Mouse (Mus musculus) natural killer cell, adult 2 months (primary cell): ENCODE measurements around the gene Mr1.

Source experiments
- DNase-seq, 2 experiments: peaks; one replicate each; pipeline ENCODE4 v3.0.0; 2022; ENCODE audit warnings: low spot score in 2 of 2

Gene Mr1

DNA sequence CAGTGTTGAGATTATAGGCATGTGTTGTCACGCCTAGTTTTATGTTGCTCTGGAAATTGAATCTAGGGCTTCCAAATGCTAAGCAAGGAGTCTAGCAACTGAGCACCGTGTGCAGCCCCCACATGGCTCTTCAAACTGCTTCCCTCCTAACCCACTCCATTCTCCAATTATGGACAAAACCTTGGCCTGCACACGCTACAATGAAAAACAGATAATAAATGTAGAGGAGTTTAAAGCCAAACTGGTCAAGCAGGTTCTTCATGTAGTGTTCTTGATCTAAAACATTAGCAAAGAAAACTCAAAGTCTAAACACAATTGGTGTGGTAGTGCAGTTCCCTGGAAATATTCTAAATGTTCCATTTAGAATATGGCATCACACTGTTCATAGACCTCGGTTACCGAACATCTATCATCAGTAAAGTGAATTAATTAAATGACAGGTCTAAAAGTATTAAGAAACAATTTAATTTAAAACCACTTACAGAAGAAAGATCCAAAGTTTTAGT lies 19.1 kb downstream of the Mr1 start:
- DNase-seq = no peak

DNA sequence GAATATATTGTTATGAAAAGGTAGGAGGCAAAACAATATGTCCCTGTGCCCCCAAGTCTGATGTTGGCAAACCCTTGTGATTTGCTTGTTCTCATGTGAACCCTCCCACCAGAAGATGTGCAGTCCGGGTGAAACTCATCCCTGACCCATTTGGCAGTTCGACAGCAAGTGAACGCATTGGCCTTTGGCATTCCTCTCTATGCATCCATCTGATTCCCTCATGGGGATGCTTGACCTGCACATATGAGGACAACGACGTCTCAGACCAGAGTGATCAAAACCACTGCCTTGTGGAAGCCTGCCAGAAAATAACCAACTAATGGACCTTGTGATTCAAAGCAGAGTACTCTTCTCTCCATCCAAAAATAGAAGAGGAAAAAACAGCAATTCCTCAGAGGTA lies 19.9 kb downstream of the Mr1 start:
- DNase-seq = no peak

DNA sequence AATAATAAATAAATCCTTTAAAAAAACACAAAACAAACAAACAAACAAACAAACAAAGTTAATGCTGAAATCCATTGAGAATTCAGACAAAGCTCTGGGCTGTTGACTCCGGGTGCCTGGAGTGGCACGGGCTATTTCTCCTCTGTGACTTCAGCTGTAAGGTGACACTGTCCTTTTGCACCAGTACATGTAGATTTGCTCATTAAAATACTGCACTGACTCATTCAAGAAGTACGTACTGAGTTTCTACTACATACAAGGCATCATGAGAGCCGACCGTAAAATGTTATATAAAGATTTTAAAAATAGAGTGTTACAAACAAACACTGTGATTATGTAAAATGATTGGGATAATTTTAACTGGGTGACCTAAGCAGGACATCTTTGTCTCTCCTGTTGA lies 22.2 kb downstream of the Mr1 start:
- DNase-seq = no peak

DNA sequence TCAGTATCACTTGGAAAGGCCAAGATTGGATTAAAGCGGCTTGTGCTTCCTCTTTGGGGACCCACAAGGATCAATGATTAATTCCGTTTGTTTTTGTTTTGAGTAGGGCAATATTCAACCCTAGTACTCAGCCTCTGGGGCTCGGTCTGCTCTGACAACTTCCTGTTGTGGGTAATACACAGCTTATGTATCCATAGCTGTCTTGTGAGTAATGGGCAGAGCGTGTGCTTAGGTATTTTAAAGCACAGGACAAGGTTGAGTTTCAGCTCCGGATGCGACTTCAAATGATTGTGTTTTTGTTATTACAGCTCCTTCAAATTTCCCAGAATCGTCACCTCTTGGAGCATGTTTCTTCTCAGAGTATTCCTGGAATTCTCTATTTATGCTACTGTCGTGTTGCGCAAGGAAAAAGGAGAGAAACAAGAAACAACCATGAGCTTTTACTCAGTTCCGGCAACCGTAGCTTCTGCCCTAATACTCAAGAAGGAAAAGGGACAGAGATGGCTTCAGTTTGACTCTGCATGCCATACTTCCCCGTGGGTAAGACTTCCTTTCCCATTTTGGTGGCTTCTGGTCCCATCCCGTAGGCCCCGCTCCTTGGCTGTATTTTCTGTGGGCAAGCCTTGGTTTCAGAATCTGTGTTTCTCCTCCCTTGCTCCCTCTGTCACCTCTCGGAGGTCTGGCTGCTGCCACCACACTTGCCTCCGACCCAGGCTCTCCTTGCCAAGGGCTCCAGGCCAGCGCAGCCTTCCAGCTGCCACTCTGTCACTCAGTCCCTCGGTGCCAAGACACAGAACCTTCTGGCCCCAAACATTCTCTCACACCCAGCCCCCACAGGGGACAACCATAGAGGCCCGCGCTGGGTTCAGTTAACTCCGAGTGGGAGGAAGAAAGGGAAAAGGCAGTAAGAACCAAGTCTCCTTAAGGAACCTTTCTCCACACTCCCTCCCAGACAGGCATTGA lies 24.4 kb downstream of the Mr1 start:
- DNase-seq = no peak

DNA sequence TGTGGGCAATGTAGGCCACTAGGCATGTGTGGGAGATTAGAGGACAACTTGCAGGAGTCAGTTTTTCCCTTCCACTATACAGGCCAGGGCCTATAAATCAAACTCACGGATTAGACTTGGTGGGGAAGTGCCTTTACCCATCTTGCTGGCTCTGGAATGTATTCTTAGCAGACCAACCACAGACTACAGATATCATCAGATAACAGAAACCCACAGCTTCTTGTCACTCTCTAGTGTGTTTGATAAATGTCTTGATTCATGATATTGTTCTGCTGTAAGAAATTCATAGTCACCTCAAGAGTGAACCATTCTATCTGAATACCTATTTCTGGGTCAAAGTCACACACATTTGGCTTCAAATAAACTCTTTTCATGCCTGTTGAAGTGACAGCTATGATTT lies 26.9 kb downstream of the Mr1 start:
- DNase-seq = no peak

DNA sequence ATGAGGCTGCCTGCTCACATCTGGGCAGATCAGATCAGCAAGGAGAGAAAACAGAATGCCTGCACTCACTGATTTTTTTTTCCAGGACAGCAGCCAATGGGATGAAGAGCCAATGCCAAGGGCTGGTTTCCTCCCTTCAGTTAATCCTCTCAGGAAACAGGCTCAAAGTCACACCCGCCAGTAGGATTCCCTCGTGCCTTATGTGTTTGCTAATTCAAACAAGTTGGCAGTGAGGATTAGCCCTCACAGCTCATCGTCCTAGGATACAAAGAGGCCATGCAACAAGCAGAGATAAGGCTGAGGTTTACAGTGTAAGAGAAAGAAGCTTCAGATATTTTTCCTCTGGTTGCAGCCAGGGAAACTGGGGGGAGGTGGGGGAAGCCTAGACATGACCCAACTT lies 32.7 kb downstream of the Mr1 start:
- no peak for DNase-seq

DNA sequence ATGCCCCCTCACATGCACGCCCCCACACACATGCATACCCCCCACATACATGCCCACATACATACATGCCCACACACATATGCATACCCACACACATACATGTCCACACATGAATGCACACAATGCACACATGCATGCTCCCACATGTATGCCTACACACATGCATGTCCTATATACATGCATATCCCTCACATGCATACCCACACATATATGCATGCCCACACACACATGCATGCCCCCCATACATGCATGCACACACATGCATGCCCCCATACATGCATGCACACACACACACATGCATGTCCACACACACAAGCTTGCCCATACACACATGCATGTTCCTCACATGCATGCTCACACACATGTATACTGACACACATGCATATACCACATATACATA lies 33.7 kb downstream of the Mr1 start:
- DNase-seq = no peak

DNA sequence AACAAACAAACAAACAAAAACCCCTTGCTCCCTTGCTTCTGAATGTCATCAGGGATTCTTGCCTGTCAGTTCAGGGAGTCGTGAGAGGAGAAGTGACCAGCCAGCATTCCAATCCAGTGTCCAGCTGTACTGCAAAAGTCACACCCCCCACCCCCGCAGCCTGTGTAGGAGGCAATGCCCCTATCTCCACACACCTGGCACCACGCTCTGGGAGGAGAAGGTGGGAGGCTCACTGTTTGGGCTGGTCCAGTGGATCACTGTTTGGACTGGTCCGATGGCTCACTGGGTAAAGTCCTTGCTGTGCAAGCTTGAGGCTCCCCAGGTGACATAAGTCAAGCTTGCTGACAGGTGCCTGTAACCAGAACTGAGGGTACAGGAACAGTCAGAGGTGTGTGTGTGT lies 34.5 kb downstream of the Mr1 start:
- no peak for DNase-seq

DNA sequence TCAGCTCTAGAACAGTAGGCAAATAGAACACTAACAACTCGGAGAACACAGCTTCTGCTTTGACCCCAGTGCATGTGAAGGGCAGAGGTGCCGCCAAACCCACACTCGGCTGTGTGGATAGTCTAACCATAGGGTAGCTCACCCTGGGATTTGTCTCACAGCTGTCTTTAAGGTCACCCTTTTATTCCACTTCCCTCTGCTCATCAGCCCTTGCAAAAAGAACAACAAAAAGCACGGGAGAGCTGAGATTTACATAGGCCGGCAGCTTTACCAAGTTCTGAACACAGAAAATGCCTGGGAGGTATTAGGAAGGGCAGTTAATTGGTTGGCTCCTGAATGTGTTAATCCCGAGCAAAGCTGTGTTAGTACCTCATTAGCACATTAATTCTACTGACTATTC lies 35.1 kb downstream of the Mr1 start:
- no peak for DNase-seq

DNA sequence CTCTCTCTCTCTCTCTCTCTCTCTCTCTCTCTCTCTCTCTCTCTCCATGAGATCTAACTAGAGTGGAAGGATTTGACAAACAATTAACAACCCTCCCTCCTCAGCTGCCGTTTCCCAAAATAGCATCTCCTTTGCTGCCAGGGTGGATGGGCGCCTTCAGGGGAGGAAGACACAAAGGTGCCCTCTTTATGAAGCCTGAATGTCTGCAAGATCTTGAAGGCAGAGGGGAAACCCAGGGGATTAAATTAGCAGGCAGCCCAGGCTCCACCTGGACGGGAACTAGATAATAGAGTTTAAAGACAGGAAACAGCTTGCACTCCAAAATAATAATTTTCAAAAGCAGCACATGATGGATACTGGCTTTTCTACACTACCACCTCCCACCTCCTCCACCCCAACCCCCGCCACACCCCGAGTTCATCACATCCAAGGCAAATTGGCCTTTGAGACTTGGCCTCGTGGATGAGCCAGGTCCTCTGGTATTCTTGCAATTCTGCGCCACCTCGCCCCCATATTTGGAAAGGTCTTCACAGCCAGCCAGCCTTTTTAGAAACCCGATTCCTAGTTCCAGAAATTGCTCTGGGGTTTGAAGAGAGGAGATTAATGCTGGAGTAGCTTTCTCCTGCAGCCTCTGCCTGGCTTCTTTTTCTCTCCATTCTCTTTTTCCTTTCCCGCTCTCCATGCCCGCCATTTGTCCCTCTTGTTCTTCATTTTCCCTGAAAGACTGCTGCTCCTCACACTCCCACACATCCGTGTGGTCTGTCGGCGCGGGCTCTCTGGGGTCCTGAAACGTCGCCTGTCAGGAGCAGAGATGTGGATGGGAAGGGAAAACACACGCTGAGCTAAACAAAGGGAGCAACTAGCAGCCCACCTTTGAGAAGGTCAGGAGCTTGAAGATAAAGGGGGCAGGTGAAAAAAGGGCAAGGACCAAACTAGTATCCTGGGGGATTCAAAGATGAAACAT lies 36.9 kb downstream of the Mr1 start:
- no peak for DNase-seq

DNA sequence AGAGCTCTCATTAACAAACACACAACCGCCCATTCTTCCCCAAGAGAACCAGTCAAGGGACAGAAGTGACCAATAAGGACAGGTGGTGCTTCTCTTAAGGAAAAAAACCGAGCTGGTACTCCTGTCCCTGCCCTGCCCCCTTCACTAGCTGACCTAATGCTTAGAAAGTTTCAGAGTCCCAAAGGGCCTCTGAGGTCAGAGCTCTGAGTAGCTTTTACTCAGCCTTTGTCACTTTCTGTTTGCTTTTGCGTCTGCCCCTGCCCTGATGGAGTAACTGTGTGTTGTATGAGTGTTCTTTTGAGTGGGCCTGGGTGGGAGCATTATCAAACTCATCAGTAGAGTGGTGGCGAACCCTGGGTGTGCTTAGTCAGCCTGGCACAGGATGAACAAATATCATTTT lies 38.2 kb downstream of the Mr1 start:
- DNase-seq = no peak

DNA sequence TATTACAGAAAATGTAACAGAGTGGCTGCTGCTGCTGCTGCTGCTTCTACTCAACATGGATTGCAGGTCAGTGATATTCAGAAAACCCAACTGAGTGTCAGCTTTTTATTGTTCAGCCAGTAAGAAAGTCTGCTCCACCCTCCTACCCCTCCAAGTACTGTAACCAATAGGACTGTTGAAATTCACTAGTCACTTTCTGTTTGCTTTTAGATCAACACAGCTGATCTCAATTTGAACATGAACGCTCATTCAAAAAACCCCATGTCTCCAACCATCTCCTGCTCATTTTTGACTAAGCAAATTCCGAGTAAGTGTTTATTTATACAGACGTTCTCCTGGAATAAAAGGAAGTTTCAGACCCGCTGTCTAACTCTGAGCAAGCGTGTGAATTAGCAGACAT lies 38.8 kb downstream of the Mr1 start:
- no peak for DNase-seq

DNA sequence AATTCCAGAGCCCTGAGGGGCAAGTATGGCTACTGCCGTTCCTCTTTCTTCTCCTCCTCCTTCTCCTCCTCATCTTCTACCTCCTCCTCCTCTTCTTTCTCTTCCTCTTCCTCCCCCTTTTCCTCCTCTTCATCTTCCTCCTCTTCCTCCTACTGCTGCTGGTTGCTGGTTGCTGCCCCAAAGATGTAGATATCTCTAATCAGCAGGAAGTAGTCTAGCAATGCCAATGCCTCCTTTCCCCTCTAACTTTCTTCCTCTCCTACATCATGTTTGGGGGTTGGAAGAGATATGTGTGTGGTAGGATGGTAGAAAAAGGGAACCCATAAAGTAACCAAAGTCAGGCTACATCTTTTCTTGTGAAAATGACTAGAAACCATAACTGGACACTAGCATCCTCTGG lies 40.3 kb downstream of the Mr1 start:
- DNase-seq = no peak

DNA sequence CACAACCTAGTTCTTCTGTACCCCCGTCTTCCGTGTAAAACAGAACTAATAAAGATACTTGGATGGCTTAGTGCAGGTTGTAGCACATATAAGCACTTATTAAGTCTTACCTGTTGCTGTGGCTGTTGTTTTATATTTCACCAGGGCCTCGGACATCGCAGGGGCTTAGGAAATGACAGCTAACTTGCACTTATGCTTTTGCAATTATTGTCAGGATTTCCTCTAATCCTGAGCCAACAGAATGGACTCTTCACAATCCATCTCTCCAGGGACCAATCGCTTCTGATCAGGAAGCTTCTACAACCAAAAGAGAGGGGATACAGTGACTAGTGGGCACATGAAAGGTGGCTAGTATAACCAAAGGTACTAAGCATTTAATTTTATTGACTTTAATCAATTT lies 42.6 kb downstream of the Mr1 start:
- DNase-seq = no peak

DNA sequence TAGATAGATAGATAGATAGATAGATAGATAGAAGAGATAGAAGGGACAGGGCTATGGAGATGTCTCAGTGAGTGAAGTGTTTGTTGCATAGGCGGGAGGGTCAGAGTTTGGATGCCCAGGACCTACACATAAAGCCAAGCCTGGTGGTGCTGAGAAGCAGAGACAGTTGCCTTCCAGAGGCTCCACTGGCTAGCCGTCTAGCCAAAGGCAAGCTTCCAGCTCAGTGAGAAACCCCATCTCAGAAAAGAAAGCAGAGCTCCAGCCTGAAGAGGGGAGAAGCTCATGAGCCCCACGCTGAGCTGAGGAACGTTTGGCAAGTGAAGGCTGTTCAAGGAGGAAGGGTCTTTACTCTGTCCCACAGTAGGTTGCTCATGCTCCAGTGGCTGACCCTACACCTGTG lies 44.0 kb downstream of the Mr1 start:
- no peak for DNase-seq

DNA sequence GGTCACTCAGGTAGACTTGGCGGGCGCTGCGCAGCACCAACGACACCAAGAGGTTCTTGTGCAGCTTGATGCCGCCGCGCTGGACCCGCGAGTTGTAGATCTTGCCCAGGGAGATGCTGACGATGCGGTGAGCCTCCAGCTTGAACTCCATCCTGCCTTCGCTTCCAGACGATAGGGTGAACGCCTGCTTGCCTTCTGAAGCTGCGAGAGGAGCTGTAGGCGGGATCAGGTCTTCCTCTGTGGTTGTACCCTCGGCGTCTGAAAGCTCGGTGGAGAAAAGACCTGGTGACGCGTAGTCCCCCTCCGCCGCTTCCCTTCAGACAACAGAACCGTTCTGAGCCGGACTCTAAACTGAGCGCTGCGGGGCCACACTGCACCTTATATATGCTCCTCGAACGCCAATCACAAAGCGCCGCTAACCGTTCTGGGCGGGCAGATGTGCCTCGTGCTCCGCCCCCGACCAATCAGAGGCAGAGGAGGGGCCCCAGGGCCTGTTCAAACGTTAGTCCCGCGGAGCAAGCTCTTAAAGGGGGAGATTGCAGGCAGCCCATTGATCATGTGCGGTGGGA lies 47.2 kb downstream of the Mr1 start, which contains the start of gene Ier5:
Gene Ier5 (minus strand): TSS at position 357 of the 569 bp plus-strand sequence.
- DNase-seq = peak; percentile 98

DNA sequence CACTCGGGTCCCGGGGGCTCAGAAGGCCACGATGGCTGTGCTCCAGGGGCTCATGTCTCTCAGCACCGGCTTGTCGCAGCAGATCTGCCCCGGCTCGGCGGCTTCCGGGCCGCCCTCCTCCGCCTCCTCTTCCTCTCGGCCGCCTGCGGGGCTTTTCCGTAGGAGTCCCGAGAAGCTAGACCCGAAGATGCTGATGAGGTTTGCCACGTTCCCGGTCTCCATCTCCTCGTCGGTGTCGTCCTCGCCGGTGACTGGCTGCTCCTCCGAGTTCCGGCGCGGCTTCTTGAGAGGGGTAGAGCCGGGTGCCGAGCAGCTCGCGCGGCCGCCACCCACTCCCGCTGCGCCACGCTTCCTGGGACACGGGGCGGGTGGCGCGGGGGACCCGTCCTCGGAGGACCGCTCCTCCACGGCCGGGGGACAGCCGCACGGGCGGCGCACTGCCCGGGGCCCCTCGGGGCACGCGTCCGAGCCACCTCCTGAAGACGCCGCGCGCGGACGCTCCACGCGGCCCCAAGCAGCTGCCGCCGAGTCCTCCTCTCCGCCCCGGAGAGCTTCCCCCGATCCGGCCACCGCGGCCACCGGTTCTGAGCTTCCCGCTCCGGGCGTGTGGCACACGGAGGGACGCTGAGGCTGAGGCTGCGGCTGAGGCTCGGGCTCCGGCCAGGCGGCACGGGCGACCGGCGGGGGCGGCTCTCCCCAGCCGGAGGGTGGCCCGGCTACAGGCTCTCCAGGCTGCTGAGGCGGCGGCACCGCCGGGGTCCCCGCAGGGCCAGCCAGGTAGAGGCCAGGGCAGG lies 47.9 kb downstream of the Mr1 start:
- DNase-seq = peak; percentile 54 to 63

DNA sequence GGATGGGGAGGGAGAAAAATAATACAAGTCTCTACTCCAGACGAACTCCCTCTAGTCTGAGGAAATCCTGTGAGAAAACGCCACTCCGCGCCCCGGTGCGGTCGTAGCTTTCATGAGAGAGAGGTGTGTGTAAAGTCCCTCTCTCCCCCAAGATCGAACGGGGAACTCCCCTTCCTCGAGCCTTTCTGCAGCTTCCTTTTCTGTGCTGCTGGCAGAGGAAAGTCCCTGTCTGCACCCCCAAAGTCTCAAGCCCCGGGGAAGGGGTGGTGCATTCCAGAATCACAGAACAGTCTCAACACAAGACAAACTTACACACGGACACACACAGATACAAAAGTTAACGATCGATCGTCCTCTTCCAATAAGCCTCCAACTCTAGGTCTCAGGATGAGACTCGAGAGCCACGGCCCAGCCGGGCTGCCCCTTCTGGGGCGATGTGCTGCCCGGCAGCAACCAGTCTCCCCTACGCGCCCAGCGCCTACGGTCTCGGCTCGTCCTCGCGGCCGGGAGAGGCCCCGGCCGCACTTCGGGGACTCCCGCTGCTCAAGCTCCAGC lies 48.6 kb downstream of the Mr1 start:
- DNase-seq = peak; percentile 91 to 92

DNA sequence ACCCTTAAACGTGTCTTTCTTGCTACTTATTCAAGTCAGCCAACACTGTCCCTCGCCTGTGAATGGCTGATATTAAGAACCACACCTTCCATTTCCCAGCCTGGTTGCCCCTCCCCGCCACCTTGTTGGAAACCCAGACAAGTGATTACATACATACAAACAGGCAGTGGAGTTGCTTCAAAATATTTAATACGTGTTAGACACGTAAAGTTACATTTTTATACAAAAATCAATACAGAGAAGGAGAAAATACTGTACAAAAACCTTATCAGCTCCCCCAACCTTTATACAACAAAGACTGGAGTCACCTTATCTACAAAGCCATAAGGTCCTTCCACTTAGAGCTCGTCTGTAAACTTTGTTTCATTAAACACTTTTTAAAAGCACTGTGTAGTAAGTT lies 49.3 kb downstream of the Mr1 start:
- DNase-seq = peak; percentile 54

DNA sequence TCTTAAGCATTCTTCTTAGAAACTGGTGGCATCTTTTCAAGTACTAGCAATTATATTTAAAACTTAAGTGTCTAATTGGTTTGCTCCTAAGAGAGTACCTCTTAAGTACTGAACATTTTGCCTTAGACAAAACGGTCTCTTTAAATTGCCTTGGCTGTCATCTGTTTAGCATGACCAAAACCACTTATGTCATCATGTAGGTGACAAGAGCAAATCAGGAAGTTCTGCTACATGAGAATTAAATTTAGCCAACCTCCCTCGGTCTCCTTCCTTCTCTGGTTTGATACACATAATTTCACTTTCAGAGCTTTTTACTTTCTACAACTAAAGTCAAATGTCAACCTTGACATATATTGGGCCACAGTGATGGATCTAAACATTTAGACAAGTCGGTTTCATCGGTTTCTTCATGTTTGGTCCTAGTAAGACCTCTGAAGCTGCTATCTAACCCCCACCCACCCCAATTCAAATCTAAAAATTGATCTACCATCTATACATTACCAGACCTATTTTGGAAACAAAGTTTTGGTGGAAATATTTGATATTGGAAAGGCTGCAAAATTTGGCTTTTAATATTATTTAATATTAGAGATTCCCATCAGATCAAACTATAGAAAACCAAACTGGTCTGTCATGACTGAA lies 49.9 kb downstream of the Mr1 start:
- DNase-seq = peak; percentile 44 to 49
